Mouse (Mus musculus) intestine, embryonic 15.5 days (tissue): ENCODE measurements around the gene Wdr35. TPM values are rescaled to one million over a fixed set of nuclear protein-coding genes. Genes with fewer than 3 reads are reported as not detected.
"Not testable (repeated sequence)": the region's sequence is repeated elsewhere in the genome, so short reads cannot be mapped to it uniquely, and the experiment has no call there.

Experiments
- ATAC-seq: fragments of 200-750 bp; cut with Nextera tagmentation; 2 replicates; pipeline ENCODE4 v1.8.0; 2017; ENCODE audit warnings: moderate TSS enrichment, moderate library complexity
- H3K27ac ChIP-seq: fragments of 300-500 bp; sonication (generic); 2 replicates; pipeline ENCODE4 v1.5.1; 2015; ENCODE audit warnings: mild to moderate bottlenecking, inconsistent platforms
- H3K27me3 ChIP-seq: fragments of 300-500 bp; sonication (generic); replicated peaks from 2 replicates; pipeline ENCODE4 v1.6.1; 2015; ENCODE audit warnings: inconsistent platforms
- H3K36me3 ChIP-seq: fragments of 300-500 bp; sonication (generic); 2 replicates; pipeline ENCODE4 v1.6.1; 2015; ENCODE audit warnings: inconsistent platforms
- H3K4me1 ChIP-seq: fragments of 300-500 bp; sonication (generic); replicated peaks from 2 replicates; pipeline ENCODE4 v1.6.1; 2015; ENCODE audit warnings: inconsistent platforms
- H3K4me2 ChIP-seq: fragments of 300-500 bp; sonication (generic); replicated peaks from 2 replicates; pipeline ENCODE4 v1.6.1; 2015; ENCODE audit warnings: mild to moderate bottlenecking, inconsistent platforms
- H3K4me3 ChIP-seq: fragments of 300-500 bp; sonication (generic); replicated peaks from 2 replicates; pipeline ENCODE4 v1.5.1; 2015; ENCODE audit warnings: inconsistent platforms
- H3K9ac ChIP-seq: fragments of 300-500 bp; sonication (generic); 2 replicates; pipeline ENCODE4 v1.6.1; 2015; ENCODE audit warnings: inconsistent platforms
- H3K9me3 ChIP-seq: fragments of 300-500 bp; sonication (generic); 2 replicates; pipeline ENCODE4 v1.6.1; 2016; ENCODE audit warnings: inconsistent platforms
- WGBS: fragments of 180-500 bp; shearing (Covaris S2); methylation state at CpG from one replicate; pipeline ENCODE4 v1.1.7; 2015; 5-methylcytosine and 5-hydroxymethylcytosine counted together
- polyA plus RNA-seq: library from polyadenylated mRNA; unstranded; fragments of >200 nt; fragmentation: Nextera tagmentation; extraction: Ambion mirVana; gene quantifications from 2 replicates; pipeline ENCODE4 v1.2.1, GENCODE M21; 2015

The Wdr35 gene
- polyA plus RNA-seq, 1 experiment from 2014 or later = 11.6 TPM

DNA sequence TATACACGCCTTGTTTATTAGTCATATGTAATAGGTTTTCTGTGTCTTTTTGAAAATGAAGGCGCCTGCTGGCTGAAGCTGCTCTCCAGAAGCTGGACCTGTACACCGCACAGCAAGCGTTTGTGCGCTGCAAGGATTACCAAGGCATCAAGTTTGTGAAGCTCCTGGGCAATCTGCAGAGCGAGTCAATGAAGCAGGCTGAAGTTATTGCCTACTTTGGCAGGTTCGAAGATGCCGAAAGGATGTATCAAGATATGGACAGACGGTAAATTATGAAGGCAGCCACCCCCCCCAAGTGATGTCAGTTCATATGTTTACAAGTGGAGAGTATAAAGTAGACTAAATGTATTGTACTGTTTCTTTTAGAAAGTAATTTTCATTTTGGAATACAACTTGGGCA is 42.7 kb downstream of the Wdr35 start:
- Histone ChIP-seq H3K36me3 (no peaks in the 10 kb centered on the region), H3K4me3 (no peak overlapping the region), H3K9ac (no peak overlapping the region), H3K4me2 (no peak overlapping the region), H3K27me3 (no peaks in the 10 kb centered on the region), H3K27ac (no peak overlapping the region), H3K9me3 (no peaks in the 10 kb centered on the region), H3K4me1 (no peaks in the 10 kb centered on the region)
- 96% methylated on average over 9 of the region's 9 CpGs for WGBS
- ATAC-seq = no peak

DNA sequence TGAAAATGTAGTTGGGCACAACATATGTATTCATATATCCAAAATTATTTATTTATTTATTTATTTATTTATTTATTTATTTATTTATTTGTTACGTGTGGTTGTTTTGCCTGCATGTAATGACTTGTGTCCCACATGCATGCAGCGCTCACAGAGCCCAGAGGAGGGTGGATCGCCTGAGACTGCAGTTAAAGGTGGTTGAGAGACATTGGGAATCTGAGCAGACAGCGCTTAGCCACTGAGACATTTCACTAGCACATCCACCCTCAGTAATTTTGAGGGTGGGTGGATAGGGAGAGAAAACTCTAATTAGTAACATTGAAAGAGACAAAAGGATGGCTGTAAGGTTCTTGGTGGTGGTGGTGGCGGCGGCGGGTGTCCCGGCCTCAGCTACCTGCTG is 46.7 kb downstream of the Wdr35 start:
- H3K9ac ChIP-seq = no peak overlapping the region
- H3K27me3 ChIP-seq = no peaks in the 10 kb centered on the region
- ATAC-seq = no peak
- H3K4me2 ChIP-seq = no peak overlapping the region
- H3K4me3 ChIP-seq = no peak overlapping the region
- WGBS = 97% methylated on average over 8 of the region's 8 CpGs
- H3K9me3 ChIP-seq = no peaks in the 10 kb centered on the region
- no peaks in the 10 kb centered on the region for H3K36me3 ChIP-seq
- H3K4me1 ChIP-seq = no peaks in the 10 kb centered on the region
- no peak overlapping the region for H3K27ac ChIP-seq

DNA sequence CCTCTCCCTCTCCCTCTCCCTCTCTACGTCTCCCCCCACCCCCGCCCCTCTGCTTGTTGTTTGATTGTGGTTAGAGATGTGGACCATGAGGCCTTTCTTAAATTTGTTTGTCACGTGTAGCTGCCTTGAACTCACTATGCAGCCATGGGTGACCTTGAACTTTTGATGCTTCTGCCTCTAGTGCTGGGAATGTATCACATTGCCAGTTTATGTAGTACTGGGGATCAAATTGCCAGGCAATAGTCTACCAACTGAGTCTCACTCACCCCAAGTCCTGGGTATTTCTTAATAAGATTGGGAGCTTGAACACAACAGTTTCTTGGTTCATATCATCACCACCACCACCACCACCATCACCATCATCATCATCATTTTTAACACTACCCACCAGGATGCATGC is 47.3 kb downstream of the Wdr35 start:
- Histone ChIP-seq H3K36me3 (no peaks in the 10 kb centered on the region), H3K4me2 (no peak overlapping the region), H3K4me1 (no peaks in the 10 kb centered on the region), H3K9ac (no peak overlapping the region), H3K9me3 (no peaks in the 10 kb centered on the region), H3K4me3 (no peak overlapping the region), H3K27me3 (no peaks in the 10 kb centered on the region), H3K27ac (no peak overlapping the region)
- no peak for ATAC-seq
- 73% methylated on average over 3 of the region's 3 CpGs for WGBS

DNA sequence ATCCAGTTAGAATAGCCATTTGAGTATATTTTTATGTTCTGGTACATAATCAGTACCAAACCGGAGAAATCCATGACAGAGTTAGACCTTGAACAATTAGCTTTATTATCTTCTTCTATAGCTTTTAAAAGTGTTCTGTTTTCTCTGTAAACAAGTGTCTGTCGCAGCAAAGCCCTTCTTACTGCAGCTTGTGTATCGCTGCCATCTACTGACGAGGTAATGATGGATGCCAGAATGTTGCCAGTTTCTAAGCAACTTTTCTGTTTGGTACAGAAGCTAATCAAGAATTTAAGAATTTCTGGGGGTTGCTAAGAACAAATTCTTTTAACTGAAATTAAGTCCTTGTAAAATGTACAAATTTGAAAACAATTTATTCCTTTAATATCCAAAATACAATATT is 49.3 kb downstream of the Wdr35 start:
- H3K36me3 ChIP-seq = no peaks in the 10 kb centered on the region
- H3K4me2 ChIP-seq = no peak overlapping the region
- WGBS = 58% methylated on average over 4 of the region's 4 CpGs
- no peak for ATAC-seq
- no peak overlapping the region for H3K27ac ChIP-seq
- H3K4me3 ChIP-seq = no peak overlapping the region
- no peak overlapping the region for H3K9ac ChIP-seq
- no peaks in the 10 kb centered on the region for H3K4me1 ChIP-seq
- H3K9me3 ChIP-seq = no peaks in the 10 kb centered on the region
- H3K27me3 ChIP-seq = no peaks in the 10 kb centered on the region

DNA sequence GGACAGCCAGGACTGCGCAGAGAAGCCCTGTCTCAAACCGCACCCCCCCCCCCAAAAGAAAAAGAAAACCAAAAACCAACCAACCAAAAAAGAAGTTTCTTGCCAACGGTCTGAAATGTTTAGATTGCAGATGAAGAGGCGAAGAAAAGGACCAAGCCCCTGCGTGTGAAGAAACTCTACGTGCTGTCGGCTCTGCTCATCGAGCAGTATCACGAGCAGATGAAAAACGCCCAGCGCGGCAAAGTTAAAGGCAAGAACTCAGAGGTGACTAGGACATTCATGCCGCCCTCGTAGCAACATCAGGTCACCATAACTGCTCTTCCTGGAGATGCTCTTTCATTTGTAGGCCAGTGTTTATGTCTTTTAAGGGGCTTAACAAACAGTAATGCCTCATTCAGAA is 50.4 kb downstream of the Wdr35 start:
- H3K36me3 ChIP-seq = no peaks in the 10 kb centered on the region
- no peak overlapping the region for H3K4me3 ChIP-seq
- no peaks in the 10 kb centered on the region for H3K4me1 ChIP-seq
- H3K27me3 ChIP-seq = no peaks in the 10 kb centered on the region
- H3K9me3 ChIP-seq = no peaks in the 10 kb centered on the region
- ATAC-seq = no peak
- no peak overlapping the region for H3K9ac ChIP-seq
- H3K4me2 ChIP-seq = no peak overlapping the region
- H3K27ac ChIP-seq = no peak overlapping the region
- 91% methylated on average over 14 of the region's 14 CpGs for WGBS

DNA sequence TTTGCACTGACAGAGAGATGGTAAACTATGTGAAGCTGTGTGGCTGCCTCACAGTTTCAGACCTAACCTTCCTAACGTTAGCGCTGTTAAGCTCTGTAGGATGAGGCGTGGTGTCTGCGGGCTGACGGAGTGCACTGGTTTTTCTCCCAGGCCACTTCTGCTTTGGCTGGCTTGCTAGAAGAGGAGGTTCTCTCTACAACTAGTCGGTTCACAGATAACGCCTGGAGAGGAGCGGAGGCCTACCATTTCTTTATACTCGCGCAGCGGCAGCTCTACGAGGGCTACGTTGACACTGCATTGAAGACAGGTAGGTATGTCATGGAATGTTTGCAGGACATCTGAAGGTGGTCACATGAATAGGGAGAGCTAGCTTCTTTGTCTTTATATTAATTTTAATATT is 51.0 kb downstream of the Wdr35 start:
- ATAC-seq = no peak
- 74% methylated on average over 13 of the region's 13 CpGs for WGBS

DNA sequence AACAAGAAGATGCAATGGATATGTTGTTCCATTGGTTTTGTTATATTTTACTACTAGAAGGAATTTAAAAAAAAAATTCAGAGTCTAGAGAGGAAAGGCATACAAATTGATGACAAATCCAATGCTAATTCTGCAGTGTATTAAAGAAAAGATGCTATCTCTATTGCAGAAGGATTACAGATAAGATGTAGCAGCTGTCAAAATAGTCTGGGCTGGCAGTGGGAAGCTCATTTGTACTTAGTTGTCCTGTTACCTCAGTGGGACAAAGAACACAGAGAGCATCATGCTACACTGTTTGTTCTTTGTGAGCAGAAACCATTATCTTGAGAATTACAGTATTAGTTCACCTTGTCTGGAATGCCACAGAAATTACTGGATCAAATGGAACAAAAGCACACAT is 53.2 kb downstream of the Wdr35 start:
- H3K27ac ChIP-seq = no peak overlapping the region
- no peak overlapping the region for H3K4me2 ChIP-seq
- no peaks in the 10 kb centered on the region for H3K4me1 ChIP-seq
- no peaks in the 10 kb centered on the region for H3K27me3 ChIP-seq
- H3K36me3 ChIP-seq = no peaks in the 10 kb centered on the region
- ATAC-seq = no peak
- no peak overlapping the region for H3K4me3 ChIP-seq
- H3K9me3 ChIP-seq = no peaks in the 10 kb centered on the region
- no peak overlapping the region for H3K9ac ChIP-seq

More for the DNA sequence above, 51.0 kb downstream of the Wdr35 start:
- no peak overlapping the region for H3K4me2 ChIP-seq
- no peak overlapping the region for H3K9ac ChIP-seq
- H3K4me1 ChIP-seq = no peaks in the 10 kb centered on the region
- H3K9me3 ChIP-seq = no peaks in the 10 kb centered on the region
- H3K4me3 ChIP-seq = no peak overlapping the region
- H3K27ac ChIP-seq = no peak overlapping the region
- H3K27me3 ChIP-seq = no peaks in the 10 kb centered on the region
- H3K36me3 ChIP-seq = no peaks in the 10 kb centered on the region

DNA sequence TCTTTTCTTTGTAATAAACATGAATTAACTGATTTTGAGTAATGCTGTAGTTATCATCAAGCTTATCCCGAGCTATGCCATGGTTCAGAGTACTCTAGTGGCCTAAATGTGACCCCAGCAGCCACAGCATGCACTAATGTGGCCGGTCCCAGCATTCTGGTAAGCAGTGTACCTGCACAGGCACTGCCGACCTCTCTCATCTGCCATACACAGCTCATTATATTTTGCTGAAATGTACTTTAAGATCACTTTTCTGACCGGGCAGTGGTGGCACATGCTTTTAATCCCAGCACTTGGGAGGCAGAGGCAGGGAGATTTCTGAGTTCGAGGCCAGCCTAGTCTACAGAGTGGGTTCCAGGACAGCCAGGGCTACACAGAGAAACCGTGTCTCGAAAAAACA is 55.1 kb downstream of the Wdr35 start:
- not testable (repeated sequence) for H3K27ac ChIP-seq, H3K4me1 ChIP-seq, H3K36me3 ChIP-seq, H3K4me2 ChIP-seq, H3K9me3 ChIP-seq, H3K9ac ChIP-seq, H3K4me3 ChIP-seq, ATAC-seq, H3K27me3 ChIP-seq
- 89% methylated on average over 7 of the region's 7 CpGs for WGBS

DNA sequence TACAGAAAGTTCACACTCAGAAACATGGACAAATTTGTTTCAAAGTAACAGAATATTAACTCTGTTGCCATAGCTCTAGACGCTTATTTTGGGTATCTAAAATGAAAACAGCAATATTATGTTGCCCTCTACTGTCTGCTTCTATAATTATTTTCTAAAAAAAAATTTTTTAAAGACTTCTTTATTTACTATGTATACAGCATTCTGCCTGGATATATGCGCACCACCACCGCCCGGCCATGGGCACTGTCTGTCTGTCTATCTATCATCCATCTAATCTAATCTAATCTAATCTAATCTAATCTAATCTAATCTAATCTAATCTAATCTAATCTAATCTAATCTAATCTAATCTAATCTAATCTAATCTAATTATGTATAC is 55.8 kb downstream of the Wdr35 start:
- Histone ChIP-seq H3K36me3 (no peaks in the 10 kb centered on the region), H3K27me3 (no peaks in the 10 kb centered on the region), H3K9me3 (no peaks in the 10 kb centered on the region), H3K4me3 (peak overlapping the region; percentile 65), H3K27ac (no peak overlapping the region), H3K9ac (no peak overlapping the region), H3K4me2 (peak overlapping the region; percentile 65), H3K4me1 (no peaks in the 10 kb centered on the region)
- WGBS = 40% methylated on average over 4 of the region's 4 CpGs
- ATAC-seq = peak; percentile 52

DNA sequence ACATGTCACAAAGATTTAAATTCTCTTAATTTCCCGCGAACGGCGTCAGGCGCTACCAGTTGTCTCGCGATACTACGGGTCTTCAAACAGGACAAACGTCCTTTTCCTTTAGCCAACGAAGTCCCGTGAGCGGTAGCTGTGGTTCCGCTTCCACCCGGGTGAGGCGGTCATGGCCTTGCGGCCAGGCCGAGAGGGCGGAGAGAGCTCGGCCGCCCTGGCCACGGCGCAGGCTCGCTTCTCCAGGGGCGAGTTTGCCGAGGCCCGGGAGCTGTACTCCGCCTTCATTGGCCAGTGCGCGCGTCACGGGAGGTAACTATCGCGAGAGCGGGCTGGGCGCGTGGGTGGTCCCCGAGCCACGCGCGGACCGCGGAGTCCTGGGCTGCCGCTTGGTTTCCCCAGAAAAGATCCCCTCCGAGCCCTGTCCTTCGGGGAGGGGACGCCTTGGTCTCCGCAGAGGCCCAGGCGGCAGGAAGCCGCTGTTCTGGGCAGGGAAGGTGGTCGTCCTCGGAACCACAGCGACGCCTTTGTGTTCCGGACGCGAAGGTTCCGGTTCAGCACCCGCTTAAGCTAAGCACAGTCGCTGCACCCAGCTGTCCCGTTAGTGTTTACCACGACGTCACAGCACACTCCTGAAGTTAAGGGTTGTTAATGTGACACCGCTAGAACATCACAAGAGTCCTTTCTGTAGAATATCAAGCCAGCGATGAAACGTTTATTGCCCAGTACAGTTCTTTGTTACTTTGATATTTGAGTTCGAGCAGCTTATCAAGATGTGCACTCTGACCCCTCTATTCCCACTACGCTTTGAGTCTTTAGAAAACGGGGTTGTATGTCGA is 56.4 kb downstream of the Wdr35 start, which contains the start of gene Ttc32:
Ttc32 (plus strand) TSS at position 110 of the 836 bp plus-strand sequence.
- no peaks in the 10 kb centered on the region for H3K36me3 ChIP-seq
- H3K4me2 ChIP-seq = peak within 1 kb of the TSS; percentile 65
- under 1% methylated on average over 69 of the region's 69 CpGs for WGBS
- H3K9ac ChIP-seq = peak within 1 kb of the TSS; percentile 91
- H3K27me3 ChIP-seq = no peaks in the 10 kb centered on the region
- no peaks in the 10 kb centered on the region for H3K9me3 ChIP-seq
- peak within 1 kb of the TSS; percentile 100 for H3K27ac ChIP-seq
- ATAC-seq = peak; percentile 96
- no peaks in the 10 kb centered on the region for H3K4me1 ChIP-seq
- H3K4me3 ChIP-seq = peak within 1 kb of the TSS; percentile 65

DNA sequence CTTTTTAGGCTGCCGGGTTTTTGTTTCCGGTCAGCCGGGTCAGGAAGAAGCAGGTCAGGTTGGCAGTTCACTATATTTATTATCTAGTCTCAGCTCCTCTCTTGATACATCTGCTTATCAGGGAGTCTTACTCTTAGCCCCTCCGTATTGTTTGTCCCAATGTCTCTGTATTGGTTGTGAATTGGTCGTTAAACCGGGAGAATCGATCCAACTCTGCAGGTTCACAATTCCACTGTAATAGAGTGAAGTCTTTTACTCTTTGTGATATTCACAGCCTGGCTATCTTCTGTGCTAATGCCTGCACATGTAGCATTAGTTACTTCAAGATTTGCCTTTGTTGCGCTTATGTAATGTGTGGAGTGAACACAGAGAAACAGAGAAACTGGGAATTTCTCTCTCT is 57.5 kb downstream of the Wdr35 start:
- Histone ChIP-seq H3K27ac (0 out of 2 replicates have a peak overlapping the region, but pooled peaks have one; percentile 100), H3K27me3 (no peaks in the 10 kb centered on the region), H3K36me3 (no peaks in the 10 kb centered on the region), H3K4me2 (peak overlapping the region; percentile 65), H3K9me3 (no peaks in the 10 kb centered on the region), H3K9ac (peak overlapping the region; percentile 91; the same call in 1 of the 2 replicates), H3K4me3 (peak overlapping the region; percentile 65), H3K4me1 (no peaks in the 10 kb centered on the region)
- ATAC-seq = no peak
- WGBS = 62% methylated on average over 8 of the region's 8 CpGs

DNA sequence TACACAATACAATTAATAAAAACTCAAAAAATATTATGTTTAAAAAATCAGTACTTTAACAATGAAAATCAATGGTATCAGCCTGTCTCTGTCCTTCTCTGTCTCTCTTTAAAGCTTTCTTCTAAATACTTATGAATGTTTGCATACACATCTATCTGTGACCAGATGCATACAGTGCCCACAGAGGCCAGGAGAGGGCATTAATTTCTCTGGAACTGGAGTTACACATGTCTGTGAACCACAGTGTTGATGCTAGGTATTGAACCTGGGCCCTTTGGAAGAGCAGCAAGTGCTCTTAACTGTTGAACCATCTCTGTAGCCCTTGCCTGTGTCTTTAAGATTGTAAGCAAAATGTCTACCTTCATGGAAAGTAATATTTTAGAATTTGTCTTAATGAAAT is 59.4 kb downstream of the Wdr35 start:
- Histone ChIP-seq H3K4me3 (no peak overlapping the region), H3K9ac (no peak overlapping the region), H3K27me3 (no peaks in the 10 kb centered on the region), H3K4me2 (no peak overlapping the region), H3K36me3 (no peaks in the 10 kb centered on the region), H3K4me1 (no peaks in the 10 kb centered on the region), H3K27ac (no peak overlapping the region), H3K9me3 (no peaks in the 10 kb centered on the region)
- no peak for ATAC-seq

DNA sequence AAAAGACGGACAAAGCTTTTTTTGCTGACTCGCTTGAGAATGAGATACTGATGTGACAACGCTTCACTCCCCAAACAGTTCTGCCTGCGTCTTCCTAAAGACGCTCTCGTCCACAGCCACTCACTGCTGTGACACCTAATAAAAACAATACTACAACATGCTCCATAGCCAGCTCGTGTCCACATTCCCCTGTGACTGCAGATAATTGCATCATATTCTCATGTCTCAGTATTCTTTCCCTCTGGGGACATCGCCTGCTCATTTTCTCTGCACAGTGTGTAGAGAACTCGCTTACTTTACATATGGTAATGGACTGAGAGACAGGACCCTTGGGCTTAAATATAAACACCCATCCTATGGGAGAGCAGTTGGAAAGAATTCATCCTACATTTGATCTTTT is 62.7 kb downstream of the Wdr35 start:
- no peaks in the 10 kb centered on the region for H3K36me3 ChIP-seq
- no peak overlapping the region for H3K9ac ChIP-seq
- 82% methylated on average over 9 of the region's 9 CpGs for WGBS
- H3K9me3 ChIP-seq = no peaks in the 10 kb centered on the region
- H3K4me2 ChIP-seq = no peak overlapping the region
- H3K27me3 ChIP-seq = no peaks in the 10 kb centered on the region
- H3K4me1 ChIP-seq = no peaks in the 10 kb centered on the region
- no peak for ATAC-seq
- no peak overlapping the region for H3K4me3 ChIP-seq
- H3K27ac ChIP-seq = no peak overlapping the region
